Mouse (Mus musculus) ZHBTc4 (cell line): ENCODE measurements at regions not wholly inside any gene's neighbourhood (a gene's known extent, or its start where the extent isn't known, plus 50 kb on each side); places are given as distances from the start of the nearest gene placed in this dataset.

ENCODE experiments used
- DNase-seq: peaks from one replicate; pipeline ENCODE4 v3.0.0-alpha.2; 2011; ENCODE audit warnings: low read depth, low spot score

DNA sequence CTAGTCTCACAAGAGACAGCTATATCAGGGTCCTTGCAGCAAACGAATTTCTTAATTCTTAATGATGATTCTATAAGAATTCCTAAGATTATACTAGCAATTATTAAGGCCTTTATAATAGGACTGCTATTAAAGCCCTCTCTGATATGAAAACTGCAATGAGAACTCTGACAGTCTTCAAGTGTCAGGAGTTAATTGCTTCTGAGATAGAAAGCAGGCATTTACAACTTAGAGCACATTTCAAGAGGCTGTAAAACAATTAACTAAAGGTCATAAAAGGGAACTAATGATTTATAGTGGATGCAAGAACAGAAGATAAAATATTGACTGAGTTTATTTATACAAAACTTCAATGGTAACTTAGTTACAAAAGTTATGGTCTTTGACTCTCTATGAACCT, 84.9 kb upstream of the Phlpp1 start:
- no peak for DNase-seq

DNA sequence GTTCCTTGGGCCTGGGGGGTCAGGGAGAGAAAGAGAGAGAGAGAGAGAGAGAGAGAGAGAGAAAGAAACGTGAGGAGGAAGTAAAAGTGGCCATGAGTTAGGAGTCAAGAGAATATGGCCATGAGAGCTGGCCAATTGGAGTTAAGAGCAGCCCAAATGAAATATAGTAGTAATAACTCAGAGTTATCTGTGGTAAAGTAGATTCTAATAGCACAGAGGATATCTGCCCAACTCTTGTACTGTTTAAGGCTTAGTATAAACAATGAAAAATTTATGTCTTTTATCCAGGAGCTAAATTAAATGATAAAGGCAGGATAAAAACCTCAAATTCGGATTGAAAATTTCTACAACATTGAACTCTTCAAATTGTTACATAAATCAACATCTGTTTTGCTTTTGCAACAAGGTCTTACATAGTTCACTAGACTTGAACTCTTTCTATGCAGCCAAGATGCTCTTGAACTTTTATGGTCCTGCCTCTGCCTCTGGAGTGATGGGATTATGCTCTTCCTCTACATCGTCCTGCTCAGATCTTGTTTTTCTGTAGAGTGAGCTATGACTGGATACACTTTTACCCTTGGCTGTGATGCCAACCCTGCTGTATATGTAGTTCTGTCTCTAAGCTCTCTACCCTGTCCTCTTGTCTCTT, 78.5 kb upstream of the Phlpp1 start:
- no peak for DNase-seq

DNA sequence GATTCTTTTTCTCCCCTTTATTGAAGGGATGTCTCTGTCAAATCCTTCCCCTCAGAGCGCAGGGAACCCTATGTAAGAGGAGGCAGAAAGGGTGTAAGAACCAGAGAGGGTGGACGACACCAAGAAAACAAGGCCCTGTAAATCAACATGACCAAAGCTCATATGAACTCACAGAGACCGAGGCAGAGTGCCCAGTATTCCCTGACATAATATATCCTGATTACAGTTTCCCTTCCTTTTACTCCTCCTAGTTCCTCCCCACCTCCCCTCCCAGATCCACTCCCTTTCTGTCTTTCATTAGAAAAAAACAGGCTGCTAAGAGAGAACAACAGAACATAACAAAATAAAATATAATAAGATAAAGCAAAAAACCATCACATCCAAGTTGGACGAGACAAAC, 77.7 kb upstream of the Phlpp1 start:
- no peak for DNase-seq

DNA sequence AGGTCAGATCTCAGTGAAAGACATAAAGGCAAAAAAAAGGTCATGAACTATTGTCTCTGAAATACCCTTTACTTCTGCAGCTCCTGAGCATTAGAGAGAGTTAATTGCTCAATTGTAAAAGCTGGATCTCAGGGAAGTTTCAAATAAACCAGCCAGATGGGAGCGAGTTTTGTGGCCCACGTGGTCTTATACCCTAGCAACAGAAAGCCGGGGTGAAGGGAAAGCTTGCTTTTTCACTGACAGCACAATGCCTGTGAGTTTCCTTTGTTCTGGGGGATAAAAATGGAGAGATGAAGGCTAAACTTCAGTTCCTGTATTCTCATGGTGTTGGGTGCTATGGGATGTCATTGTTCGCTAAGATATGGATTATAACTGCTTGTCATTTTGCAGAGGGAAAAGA, 75.2 kb upstream of the Phlpp1 start:
- no peak for DNase-seq

DNA sequence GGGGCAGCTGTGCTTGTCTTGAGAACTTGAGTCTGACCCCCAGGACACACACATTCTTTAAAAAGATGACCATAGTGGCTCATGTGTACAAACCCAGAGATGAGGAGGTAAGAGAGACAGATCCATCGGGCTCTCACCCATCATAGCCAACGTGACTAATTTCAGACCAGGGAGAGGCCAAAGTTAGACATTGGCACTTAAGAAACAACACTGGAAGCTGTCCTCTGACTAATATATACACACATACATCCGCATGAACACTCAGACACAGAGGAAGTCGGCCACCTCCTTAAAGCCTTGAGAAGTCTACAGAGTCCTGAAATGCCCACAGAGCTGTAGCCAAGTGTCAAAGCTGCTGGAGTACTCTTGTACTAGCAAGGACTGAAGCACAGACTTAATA, 74.4 kb upstream of the Phlpp1 start:
- DNase-seq: no peak

DNA sequence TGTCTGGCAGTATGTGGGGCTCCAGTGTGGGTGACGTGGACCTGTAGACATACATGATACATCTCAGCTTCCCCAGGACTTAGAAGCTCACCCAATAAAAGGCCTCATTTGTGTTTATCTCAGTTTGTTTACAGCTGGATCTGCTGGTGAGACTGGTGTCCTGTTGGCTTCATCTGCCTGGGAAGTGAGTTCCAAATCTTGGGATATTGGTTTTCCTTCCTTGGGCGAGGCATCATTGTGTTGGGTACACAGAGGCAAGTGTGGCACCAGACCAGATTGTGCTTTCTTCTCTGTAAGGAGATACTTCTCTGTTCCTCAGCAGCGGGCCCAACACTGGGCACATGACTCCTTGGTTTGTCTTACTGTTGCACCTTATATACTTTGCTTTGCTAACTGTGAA, 70.9 kb upstream of the Phlpp1 start:
- DNase-seq: no peak

DNA sequence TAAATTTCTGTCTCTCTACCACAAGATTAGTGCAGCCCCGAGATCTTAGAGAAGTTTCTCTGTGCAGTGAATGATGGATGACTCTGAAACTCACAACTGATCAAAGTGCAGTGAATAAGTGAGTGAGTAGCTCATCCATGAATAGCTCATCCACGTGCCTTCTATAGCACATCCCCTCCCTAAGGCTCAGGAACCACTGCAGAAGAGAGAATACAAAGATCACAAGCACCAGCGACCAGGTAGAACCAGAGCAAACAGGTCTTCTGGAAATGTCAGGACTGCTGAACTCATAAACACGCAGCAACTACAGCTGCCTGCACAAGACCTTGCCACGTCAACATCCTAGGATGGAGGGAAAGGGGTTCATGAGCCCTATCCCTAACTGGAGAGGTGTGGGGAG, 69.0 kb upstream of the Phlpp1 start:
- no peak for DNase-seq

DNA sequence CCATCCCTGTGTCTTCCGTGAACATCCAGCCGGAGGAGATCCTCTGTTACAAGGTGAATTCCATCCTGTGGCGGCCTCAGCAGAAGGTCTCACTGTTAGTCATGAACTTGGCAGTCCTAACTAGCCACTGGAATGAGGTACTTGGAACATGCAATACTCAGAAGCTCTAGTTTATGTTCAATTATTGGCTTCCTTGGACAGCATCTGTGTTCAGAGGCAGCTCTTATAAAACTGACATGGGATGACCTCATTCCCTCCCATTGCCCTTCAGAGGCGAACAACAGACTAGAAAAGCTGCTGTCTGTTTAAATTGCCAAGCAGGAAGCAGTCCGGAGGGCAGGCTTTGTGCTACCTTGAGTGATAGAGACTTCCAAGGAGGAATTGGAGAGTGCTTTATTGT, 62.5 kb upstream of the Phlpp1 start:
- peak; percentile 57 for DNase-seq
